Mouse (Mus musculus) cerebellum, adult 18-20 months (tissue): Measurements from ENCODE around the gene Tac4.

Source experiments
- DNase-seq, 2 experiments: peaks; one replicate each; pipeline ENCODE4 v3.0.0; 2021

Tac4 gene

GRCm38 (mm10) chr11:95318116-95318515 is 56.8 kb downstream of the Tac4 start:
- DNase-seq, result no peak
